Mouse (Mus musculus) embryonic facial prominence, embryonic 12.5 days (tissue): ENCODE measurements around the gene Zdbf2. TPM values are rescaled to one million over a fixed set of nuclear protein-coding genes. Genes with fewer than 3 reads are reported as not detected.
"Not testable (repeated sequence)": the region's sequence is repeated elsewhere in the genome, so short reads cannot be mapped to it uniquely, and the experiment has no call there.

Source experiments
- ATAC-seq: fragments of 200-750 bp; cut with Nextera tagmentation; 2 replicates; pipeline ENCODE4 v1.8.0; 2017; ENCODE audit not compliant: insufficient number of reproducible peaks, insufficient read depth, low FRiP score, low TSS enrichment
- H3K27ac ChIP-seq: fragments of 300-500 bp; sonication (generic); 2 replicates; pipeline ENCODE4 v1.5.1; 2016; ENCODE audit warnings: mild to moderate bottlenecking
- H3K27me3 ChIP-seq: fragments of 300-500 bp; sonication (generic); 2 replicates; pipeline ENCODE4 v1.6.1; 2016; ENCODE audit warnings: mild to moderate bottlenecking, moderate library complexity
- H3K36me3 ChIP-seq: fragments of 300-500 bp; sonication (generic); 2 replicates; pipeline ENCODE4 v1.6.1; 2016; ENCODE audit warnings: mild to moderate bottlenecking
- H3K4me1 ChIP-seq: fragments of 300-500 bp; sonication (generic); 2 replicates; pipeline ENCODE4 v1.6.1; 2016
- H3K4me2 ChIP-seq: fragments of 300-500 bp; sonication (generic); replicated peaks from 2 replicates; pipeline ENCODE4 v1.6.1; 2016; ENCODE audit warnings: mild to moderate bottlenecking, moderate library complexity
- H3K4me3 ChIP-seq: fragments of 300-500 bp; sonication (generic); 2 replicates; pipeline ENCODE4 v1.5.1; 2016; ENCODE audit warnings: mild to moderate bottlenecking
- H3K9ac ChIP-seq: fragments of 300-500 bp; sonication (generic); 2 replicates; pipeline ENCODE4 v1.6.1; 2016; ENCODE audit warnings: mild to moderate bottlenecking, moderate library complexity
- H3K9me3 ChIP-seq: fragments of 300-500 bp; sonication (generic); 2 replicates; pipeline ENCODE4 v1.6.1; 2016; ENCODE audit warnings: mild to moderate bottlenecking, moderate library complexity
- WGBS: fragments of 180-500 bp; shearing (Covaris S2); methylation state at CpG from one replicate; pipeline ENCODE4 v1.1.7; 2016; 5-methylcytosine and 5-hydroxymethylcytosine counted together
- microRNA-seq: library from miRNA; unstranded; fragments of <30 nt; microRNA quantifications from one replicate; pipeline ENCODE4, GENCODE M21; 2017
- polyA plus RNA-seq: library from polyadenylated mRNA; unstranded; fragments of >200 nt; fragmentation: Nextera tagmentation; extraction: Ambion mirVana; gene quantifications from 2 replicates; pipeline ENCODE4 v1.2.1, GENCODE M21; 2016

The Zdbf2 gene
- polyA plus RNA-seq, 1 experiment from 2014 or later, result 24.0 TPM

GRCm38 (mm10) chr1:63266121-63266520 lies 6.9 kb upstream of the Zdbf2 start:
- WGBS, result 40% methylated on average over 12 of the region's 12 CpGs
- H3K27ac ChIP-seq, result no peak overlapping the region
- H3K36me3 ChIP-seq, result no peaks in the 10 kb centered on the region
- H3K4me2 ChIP-seq, result no peak overlapping the region
- no peak for ATAC-seq
- no peak overlapping the region for H3K9ac ChIP-seq
- H3K4me1 ChIP-seq, result no peaks in the 10 kb centered on the region
- H3K27me3 ChIP-seq, result peaks cover 50% of the 10 kb centered on the region
- H3K9me3 ChIP-seq, result no peaks in the 10 kb centered on the region
- H3K4me3 ChIP-seq, result no peak overlapping the region

GRCm38 (mm10) chr1:63266716-63267115 lies 6.3 kb upstream of the Zdbf2 start:
- Histone ChIP-seq H3K36me3 (no peaks in the 10 kb centered on the region), H3K4me3 (no peak overlapping the region), H3K27me3 (peaks cover 51% of the 10 kb centered on the region), H3K9ac (no peak overlapping the region), H3K27ac (no peak overlapping the region), H3K4me2 (no peak overlapping the region), H3K4me1 (no peaks in the 10 kb centered on the region), H3K9me3 (no peaks in the 10 kb centered on the region)
- WGBS, result 40% methylated on average over 15 of the region's 15 CpGs
- no peak for ATAC-seq

- Histone ChIP-seq H3K9me3 (no peaks in the 10 kb centered on the region), H3K27me3 (peaks cover 40% of the 10 kb centered on the region), H3K36me3 (no peaks in the 10 kb centered on the region), H3K9ac (no peak overlapping the region), H3K4me3 (0 out of 2 replicates have a peak overlapping the region, but pooled peaks have one; percentile 61), H3K4me2 (peak overlapping the region; percentile 53), H3K4me1 (no peaks in the 10 kb centered on the region), H3K27ac (no peak overlapping the region; the same call in 1 of the 2 replicates)
- ATAC-seq, result no peak
- WGBS, result 23% methylated on average over 8 of the region's 8 CpGs
Observed at GRCm38 (mm10) chr1:63272125-63272675, 865 bp upstream of the Zdbf2 start.

GRCm38 (mm10) chr1:63273339-63273951 lies 380 bp downstream of the Zdbf2 start:
- WGBS, result under 1% methylated on average over 76 of the region's 89 CpGs
- Histone ChIP-seq H3K9ac (peak overlapping the region; percentile 78), H3K9me3 (no peaks in the 10 kb centered on the region), H3K4me2 (peak overlapping the region; percentile 53), H3K4me3 (peak overlapping the region; percentile 61), H3K27ac (peak overlapping the region; percentile 88), H3K27me3 (peaks cover 35% of the 10 kb centered on the region), H3K36me3 (no peaks in the 10 kb centered on the region), H3K4me1 (no peaks in the 10 kb centered on the region)
- ATAC-seq, result no peak

GRCm38 (mm10) chr1:63274046-63274730 lies 1.1 kb downstream of the Zdbf2 start:
- peak overlapping the region; percentile 61 for H3K4me3 ChIP-seq
- ATAC-seq, result no peak
- H3K4me1 ChIP-seq, result no peaks in the 10 kb centered on the region
- H3K4me2 ChIP-seq, result peak overlapping the region; percentile 53
- no peak overlapping the region for H3K9ac ChIP-seq
- H3K36me3 ChIP-seq, result no peaks in the 10 kb centered on the region
- 12% methylated on average over 19 of the region's 19 CpGs for WGBS
- H3K27ac ChIP-seq, result no peak overlapping the region
- H3K9me3 ChIP-seq, result no peaks in the 10 kb centered on the region
- peaks cover 29% of the 10 kb centered on the region for H3K27me3 ChIP-seq

GRCm38 (mm10) chr1:63278106-63278505 lies 5.0 kb downstream of the Zdbf2 start:
- WGBS, result 34% methylated on average over 5 of the region's 5 CpGs
- ATAC-seq, result no peak
- Histone ChIP-seq H3K4me2 (no peak overlapping the region), H3K9me3 (no peaks in the 10 kb centered on the region), H3K9ac (no peak overlapping the region), H3K27ac (no peak overlapping the region), H3K27me3 (peaks cover 12% of the 10 kb centered on the region), H3K4me3 (no peak overlapping the region), H3K36me3 (no peaks in the 10 kb centered on the region), H3K4me1 (no peaks in the 10 kb centered on the region)

- no peak overlapping the region for H3K27ac ChIP-seq
- no peak overlapping the region for H3K4me3 ChIP-seq
- WGBS, result 48% methylated on average over 7 of the region's 7 CpGs
- no peaks in the 10 kb centered on the region for H3K27me3 ChIP-seq
- no peak for ATAC-seq
- no peak overlapping the region for H3K9ac ChIP-seq
- H3K9me3 ChIP-seq, result no peaks in the 10 kb centered on the region
- H3K4me1 ChIP-seq, result no peaks in the 10 kb centered on the region
- H3K4me2 ChIP-seq, result no peak overlapping the region
- H3K36me3 ChIP-seq, result no peaks in the 10 kb centered on the region
Observed at GRCm38 (mm10) chr1:63293965-63294364, 20.9 kb downstream of the Zdbf2 start.

GRCm38 (mm10) chr1:63309661-63310060 lies 36.6 kb downstream of the Zdbf2 start:
- H3K4me2 ChIP-seq, result peak overlapping the region; percentile 53
- peaks cover 16% of the 10 kb centered on the region for H3K36me3 ChIP-seq
- H3K9ac ChIP-seq, result no peak overlapping the region
- ATAC-seq, result no peak
- peak overlapping the region; percentile 28 for H3K4me3 ChIP-seq
- no peaks in the 10 kb centered on the region for H3K9me3 ChIP-seq
- H3K27ac ChIP-seq, result no peak overlapping the region
- no peaks in the 10 kb centered on the region for H3K4me1 ChIP-seq
- WGBS, result 37% methylated on average over 18 of the region's 18 CpGs
- H3K27me3 ChIP-seq, result peaks cover 14% of the 10 kb centered on the region

- not testable (repeated sequence) for ATAC-seq
Observed at GRCm38 (mm10) chr1:63323565-63324132, 50.6 kb downstream of the Zdbf2 start.

More at GRCm38 (mm10) chr1:63323565-63324132, 50.6 kb downstream of the Zdbf2 start:
- H3K4me2 ChIP-seq, H3K9me3 ChIP-seq, H3K4me3 ChIP-seq, H3K27ac ChIP-seq, H3K27me3 ChIP-seq, H3K4me1 ChIP-seq, H3K36me3 ChIP-seq, H3K9ac ChIP-seq: not testable (repeated sequence)
- WGBS, result 44% methylated on average over 12 of the region's 12 CpGs

Small RNA genes lying within 50 kb of the gene (microRNA-seq; reads per million reads assigned to microRNA genes)
- 1.3 reads per million for gene Gm24513

Other genes with a start within 250 kb of the Zdbf2 start
- gene Ino80d, start 158.6 kb upstream of the Zdbf2 start, polyA plus RNA-seq, result 10.8 and 12.9 TPM in 2 replicates
- 505 and 511 TPM in 2 replicates for gene Eef1b2, start 96.4 kb upstream of the Zdbf2 start, polyA plus RNA-seq
- 134 and 136 TPM in 2 replicates for gene Ndufs1, start 96.4 kb upstream of the Zdbf2 start, polyA plus RNA-seq
- gene Gpr1, start 58.7 kb upstream of the Zdbf2 start, polyA plus RNA-seq, result 0.15 and 0.24 TPM in 2 replicates
- gene Adam23, start 172.6 kb downstream of the Zdbf2 start, polyA plus RNA-seq, result 10.4 and 10.7 TPM in 2 replicates